Mouse (Mus musculus) liver, embryonic 12.5 days (tissue): Measurements from ENCODE around the gene Sfrp4. TPM values are rescaled to one million over a fixed set of nuclear protein-coding genes. Genes with fewer than 3 reads are reported as not detected.
A peak's percentile ranks its signal among the peaks of the same experiment; 100 is the strongest.

ENCODE experiments used
- ATAC-seq: fragments of 200-750 bp; cut with Nextera tagmentation; 2 replicates; pipeline ENCODE4 v1.8.0; 2017; ENCODE audit warnings: moderate number of reproducible peaks, mild to moderate bottlenecking, moderate library complexity
- H3K27ac ChIP-seq: fragments of 300-500 bp; sonication (generic); 2 replicates; pipeline ENCODE4 v1.5.1; 2016; ENCODE audit warnings: mild to moderate bottlenecking
- H3K27me3 ChIP-seq: fragments of 300-500 bp; sonication (generic); replicated peaks from 2 replicates; pipeline ENCODE4 v1.6.1; 2016; ENCODE audit warnings: mild to moderate bottlenecking, moderate library complexity
- H3K36me3 ChIP-seq: fragments of 300-500 bp; sonication (generic); 2 replicates; pipeline ENCODE4 v1.6.1; 2016; ENCODE audit warnings: mild to moderate bottlenecking, moderate library complexity
- H3K4me1 ChIP-seq: fragments of 300-500 bp; sonication (generic); 2 replicates; pipeline ENCODE4 v1.6.1; 2016
- H3K4me2 ChIP-seq: fragments of 300-500 bp; sonication (generic); 2 replicates; pipeline ENCODE4 v1.6.1; 2016; ENCODE audit warnings: mild to moderate bottlenecking, moderate library complexity
- H3K4me3 ChIP-seq: fragments of 300-500 bp; sonication (generic); 2 replicates; pipeline ENCODE4 v1.5.1; 2016; ENCODE audit warnings: mild to moderate bottlenecking, moderate library complexity
- H3K9ac ChIP-seq: fragments of 300-500 bp; sonication (generic); 2 replicates; pipeline ENCODE4 v1.6.1; 2016; ENCODE audit warnings: mild to moderate bottlenecking, moderate library complexity
- H3K9me3 ChIP-seq: fragments of 300-500 bp; sonication (generic); replicated peaks from 2 replicates; pipeline ENCODE4 v1.6.1; 2016; ENCODE audit warnings: mild to moderate bottlenecking, moderate library complexity
- WGBS: fragments of 180-500 bp; shearing (Covaris S2); methylation state at CpG from one replicate; pipeline ENCODE4 v1.1.7; 2016; ENCODE audit not compliant: insufficient replicate concordance; 5-methylcytosine and 5-hydroxymethylcytosine counted together
- polyA plus RNA-seq: library from polyadenylated mRNA; unstranded; fragments of >200 nt; fragmentation: Nextera tagmentation; extraction: Ambion mirVana; gene quantifications from 2 replicates; pipeline ENCODE4 v1.2.1, GENCODE M21; 2016

Sfrp4 gene
- polyA plus RNA-seq, 1 experiment from 2014 or later: 0.42 TPM

- Histone ChIP-seq H3K4me3 (no peak overlapping the region), H3K4me2 (no peak overlapping the region), H3K9me3 (no peaks in the 10 kb centered on the region), H3K27ac (no peak overlapping the region), H3K9ac (no peak overlapping the region), H3K27me3 (no peaks in the 10 kb centered on the region), H3K4me1 (peaks cover 3% of the 10 kb centered on the region; the same call in 1 of the 2 replicates), H3K36me3 (no peaks in the 10 kb centered on the region)
- WGBS: 74% methylated on average over 1 of the region's 1 CpGs
- ATAC-seq: no peak
These were observed 9.5 kb upstream of the Sfrp4 start for GRCm38 (mm10) chr13:19613426-19613825.

GRCm38 (mm10) chr13:19614311-19614710 is 8.6 kb upstream of the Sfrp4 start:
- Histone ChIP-seq H3K4me2 (no peak overlapping the region), H3K4me3 (no peak overlapping the region), H3K27me3 (no peaks in the 10 kb centered on the region), H3K36me3 (no peaks in the 10 kb centered on the region), H3K9ac (no peak overlapping the region), H3K9me3 (no peaks in the 10 kb centered on the region), H3K4me1 (peaks cover 11% of the 10 kb centered on the region), H3K27ac (no peak overlapping the region)
- ATAC-seq: no peak
- WGBS: 62% methylated on average over 1 of the region's 1 CpGs

- Histone ChIP-seq H3K27ac (no peak overlapping the region), H3K27me3 (peaks cover 25% of the 10 kb centered on the region), H3K9me3 (no peaks in the 10 kb centered on the region), H3K4me3 (peak overlapping the region; percentile 73), H3K4me1 (peaks cover 24% of the 10 kb centered on the region), H3K9ac (peak overlapping the region; percentile 80; the same call in 1 of the 2 replicates), H3K36me3 (no peaks in the 10 kb centered on the region), H3K4me2 (peak overlapping the region; percentile 93)
- 72% methylated on average over 4 of the region's 4 CpGs for WGBS
- ATAC-seq: no peak
These were observed 4.8 kb upstream of the Sfrp4 start for GRCm38 (mm10) chr13:19618081-19618480.

GRCm38 (mm10) chr13:19618841-19619215 is 4.1 kb upstream of the Sfrp4 start:
- peak overlapping the region; percentile 93 for H3K4me2 ChIP-seq
- WGBS: 11% methylated on average over 5 of the region's 5 CpGs

GRCm38 (mm10) chr13:19619216-19619927 is 3.5 kb upstream of the Sfrp4 start, which contains the start of gene Epdr1:
Gene Epdr1, minus strand, starts transcription at chr13:19619927.
- peak within 1 kb of the TSS; percentile 66 for H3K27ac ChIP-seq
- H3K4me1 ChIP-seq: peaks cover 33% of the 10 kb centered on the region
- H3K9me3 ChIP-seq: no peaks in the 10 kb centered on the region
- H3K4me3 ChIP-seq: peak within 1 kb of the TSS; percentile 73
- WGBS: under 1% methylated on average over 46 of the region's 46 CpGs
- H3K27me3 ChIP-seq: peaks cover 37% of the 10 kb centered on the region
- H3K4me2 ChIP-seq: peak within 1 kb of the TSS; percentile 93
- peak within 1 kb of the TSS; percentile 80 for H3K9ac ChIP-seq
- no peaks in the 10 kb centered on the region for H3K36me3 ChIP-seq
- peak; percentile 75 for ATAC-seq

More at GRCm38 (mm10) chr13:19618841-19619215, 4.1 kb upstream of the Sfrp4 start:
- peak; percentile 69 for ATAC-seq
- H3K27me3 ChIP-seq: peaks cover 32% of the 10 kb centered on the region
- H3K9ac ChIP-seq: peak overlapping the region; percentile 80
- H3K27ac ChIP-seq: peak overlapping the region; percentile 66
- no peaks in the 10 kb centered on the region for H3K36me3 ChIP-seq
- H3K9me3 ChIP-seq: no peaks in the 10 kb centered on the region
- H3K4me3 ChIP-seq: peak overlapping the region; percentile 73
- H3K4me1 ChIP-seq: peaks cover 32% of the 10 kb centered on the region

GRCm38 (mm10) chr13:19623228-19623905 is 463 bp downstream of the Sfrp4 start:
- Histone ChIP-seq H3K36me3 (no peaks in the 10 kb centered on the region), H3K4me1 (peaks cover 41% of the 10 kb centered on the region), H3K4me2 (peak overlapping the region; percentile 87), H3K9ac (peak overlapping the region; percentile 59), H3K27me3 (peaks cover 48% of the 10 kb centered on the region), H3K27ac (no peak overlapping the region), H3K9me3 (no peaks in the 10 kb centered on the region), H3K4me3 (peak overlapping the region; percentile 59)
- 24% methylated on average over 30 of the region's 30 CpGs for WGBS
- ATAC-seq: no peak

- H3K36me3 ChIP-seq: no peaks in the 10 kb centered on the region
- ATAC-seq: no peak
- H3K4me3 ChIP-seq: no peak overlapping the region
- no peak overlapping the region for H3K4me2 ChIP-seq
- no peak overlapping the region for H3K27ac ChIP-seq
- WGBS: 76% methylated on average over 11 of the region's 11 CpGs
- peaks cover 34% of the 10 kb centered on the region for H3K4me1 ChIP-seq
- H3K27me3 ChIP-seq: peaks cover 48% of the 10 kb centered on the region
- H3K9me3 ChIP-seq: no peaks in the 10 kb centered on the region
- no peak overlapping the region for H3K9ac ChIP-seq
These were observed 1.9 kb downstream of the Sfrp4 start for GRCm38 (mm10) chr13:19624632-19625320.

- Histone ChIP-seq H3K4me3 (no peak overlapping the region), H3K4me1 (peaks cover 41% of the 10 kb centered on the region), H3K9ac (no peak overlapping the region), H3K4me2 (no peak overlapping the region), H3K36me3 (no peaks in the 10 kb centered on the region), H3K9me3 (no peaks in the 10 kb centered on the region), H3K27ac (no peak overlapping the region), H3K27me3 (peaks cover 40% of the 10 kb centered on the region)
- WGBS: 72% methylated on average over 1 of the region's 1 CpGs
- ATAC-seq: no peak
These were observed 3.6 kb downstream of the Sfrp4 start for GRCm38 (mm10) chr13:19626473-19626872.

- Histone ChIP-seq H3K27me3 (no peaks in the 10 kb centered on the region), H3K4me2 (no peak overlapping the region), H3K4me3 (no peak overlapping the region), H3K9me3 (no peaks in the 10 kb centered on the region), H3K9ac (no peak overlapping the region), H3K27ac (peak overlapping the region; percentile 36; the same call in 1 of the 2 replicates), H3K4me1 (peaks cover 26% of the 10 kb centered on the region), H3K36me3 (no peaks in the 10 kb centered on the region)
- 70% methylated on average over 5 of the region's 5 CpGs for WGBS
- peak; percentile 53; the same call in 1 of the 2 replicates for ATAC-seq
These were observed 8.1 kb downstream of the Sfrp4 start for GRCm38 (mm10) chr13:19630768-19631709.

- Histone ChIP-seq H3K4me3 (no peak overlapping the region), H3K4me1 (peaks cover 2% of the 10 kb centered on the region; the same call in 1 of the 2 replicates), H3K9me3 (no peaks in the 10 kb centered on the region), H3K36me3 (no peaks in the 10 kb centered on the region), H3K4me2 (no peak overlapping the region), H3K27ac (no peak overlapping the region), H3K27me3 (no peaks in the 10 kb centered on the region; the same call in 1 of the 2 replicates), H3K9ac (no peak overlapping the region)
- no peak for ATAC-seq
- 46% methylated on average over 4 of the region's 4 CpGs for WGBS
These were observed 13.2 kb downstream of the Sfrp4 start for GRCm38 (mm10) chr13:19636131-19636530.

- no peak overlapping the region for H3K27ac ChIP-seq
- WGBS: 74% methylated on average over 2 of the region's 2 CpGs
- no peak for ATAC-seq
- no peak overlapping the region for H3K4me3 ChIP-seq
- H3K9me3 ChIP-seq: no peaks in the 10 kb centered on the region
- H3K9ac ChIP-seq: no peak overlapping the region
- H3K4me1 ChIP-seq: no peaks in the 10 kb centered on the region
- no peak overlapping the region for H3K4me2 ChIP-seq
- no peaks in the 10 kb centered on the region for H3K36me3 ChIP-seq
- peaks cover 13% of the 10 kb centered on the region; the same call in 1 of the 2 replicates for H3K27me3 ChIP-seq
These were observed 17.4 kb downstream of the Sfrp4 start for GRCm38 (mm10) chr13:19640203-19640851.
